Mouse (Mus musculus) granulocyte monocyte progenitor cell, adult 5-6 weeks (primary cell): ENCODE measurements around the gene Olfr235. TPM values are rescaled to one million over a fixed set of nuclear protein-coding genes. Genes with fewer than 3 reads are reported as not detected.
"Not testable (repeated sequence)": the region's sequence is repeated elsewhere in the genome, so short reads cannot be mapped to it uniquely, and the experiment has no call there.

Source experiments
- ATAC-seq: replicated peaks from 2 replicates; pipeline ENCODE4 v1.8.0; 2016; ENCODE audit warnings: mild to moderate bottlenecking, moderate TSS enrichment, inconsistent platforms; ENCODE audit not compliant: poor library complexity, severe bottlenecking
- total RNA-seq, 2 experiments: library from RNA; stranded (forward) in 1 of 2; stranded (reverse) in 1 of 2; fragments of 200-712, 200-1000 nt in 1 of 2; fragments of >200 nt in 1 of 2; fragmentation: Nextera tagmentation in 1 of 2; gene quantifications; 2 replicates each; pipeline ENCODE4 v1.2.3; 2014 to 2017

Gene Olfr235
- total RNA-seq (2014; fragmentation: Nextera tagmentation) (not detected in 2 replicates), total RNA-seq (2017) (not detected in 2 replicates)

DNA sequence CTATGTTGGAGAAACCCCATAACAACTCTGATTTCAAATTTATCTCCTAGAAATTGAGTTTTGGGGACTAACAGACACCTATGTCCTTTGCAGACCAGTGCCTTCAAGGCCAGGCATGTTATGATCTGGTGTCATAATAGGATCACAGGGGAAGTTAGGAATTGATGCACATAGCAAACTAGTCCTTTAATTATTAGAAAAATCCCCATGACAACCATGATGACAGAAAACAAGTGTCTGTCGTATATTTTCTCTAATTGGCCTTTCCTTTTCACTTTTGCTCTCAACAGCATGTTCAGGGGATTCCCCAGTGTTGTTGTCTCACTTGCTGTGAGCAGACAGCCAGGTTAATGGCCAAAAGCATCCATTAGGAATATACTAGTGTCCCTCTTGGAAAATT lies at the start of gene Olfr235:
TSS of gene Olfr235 (plus strand) at position 301 of the 400 bp plus-strand sequence.
- no peak for ATAC-seq

DNA sequence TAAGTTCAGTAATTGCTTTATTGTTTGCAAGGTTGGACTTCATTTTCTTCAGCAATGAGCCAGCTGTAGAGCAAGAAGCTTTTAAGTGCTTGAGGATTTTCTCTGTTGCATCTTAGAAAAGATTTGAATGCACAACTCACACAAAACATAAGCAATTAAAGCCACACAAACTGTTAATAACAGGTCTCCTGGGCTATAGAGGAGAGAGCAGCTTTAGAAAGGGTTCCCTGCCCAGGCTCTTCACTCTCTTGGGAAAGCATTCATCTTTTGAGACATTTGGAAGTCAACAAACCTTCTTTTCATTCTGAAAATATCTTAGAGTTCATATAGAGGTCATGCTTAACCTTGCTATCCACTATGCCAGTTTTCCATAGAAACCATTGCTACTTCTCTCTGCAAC lies 28.3 kb upstream of the Olfr235 start, which contains the start of gene Olfr1432:
TSS of gene Olfr1432 (minus strand) at position 101 of the 400 bp plus-strand sequence.
- ATAC-seq: not testable (repeated sequence)

DNA sequence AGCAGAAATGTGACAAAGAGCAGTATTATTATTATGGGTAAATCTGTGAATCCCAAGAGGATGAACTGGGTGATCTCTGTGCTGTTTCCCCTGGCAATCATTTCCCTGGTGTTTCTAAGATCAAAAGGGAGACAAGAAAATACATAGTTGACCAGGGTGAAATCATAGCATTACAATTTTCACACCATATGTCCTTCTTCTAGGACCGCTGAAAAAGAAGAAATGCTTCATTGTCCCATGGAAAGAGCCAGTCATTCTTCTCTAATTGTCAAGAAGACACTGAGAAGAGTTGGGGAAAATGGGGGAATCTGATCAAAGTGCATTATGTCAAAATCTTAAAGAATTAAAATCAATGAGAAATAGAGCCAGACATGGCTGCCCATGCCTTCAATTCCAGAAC lies 19.3 kb upstream of the Olfr235 start, which contains the start of gene Olfr262:
TSS of gene Olfr262 (minus strand) at position 101 of the 400 bp plus-strand sequence.
- no peak for ATAC-seq

DNA sequence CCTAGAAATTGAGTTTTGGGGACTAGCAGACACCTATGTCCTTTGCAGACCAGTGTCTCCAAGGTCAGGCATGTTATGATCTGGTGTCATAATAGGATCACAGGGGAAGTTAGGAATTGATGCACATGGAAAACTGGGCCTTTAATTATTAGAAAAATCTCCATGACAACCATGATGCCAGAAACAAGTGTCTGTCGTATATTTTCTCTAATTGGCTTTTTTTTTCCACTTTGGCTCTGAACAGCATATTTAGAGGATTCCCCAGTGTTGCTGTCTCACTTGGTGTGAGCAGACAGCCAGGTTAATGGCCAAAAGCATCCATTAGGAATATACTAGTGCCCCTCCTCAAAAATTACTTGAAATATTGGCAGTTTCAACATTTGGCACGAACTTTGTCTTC lies 18.7 kb downstream of the Olfr235 start, which contains the start of gene Olfr1434:
TSS of gene Olfr1434 (plus strand) at position 301 of the 400 bp plus-strand sequence.
- no peak for ATAC-seq

DNA sequence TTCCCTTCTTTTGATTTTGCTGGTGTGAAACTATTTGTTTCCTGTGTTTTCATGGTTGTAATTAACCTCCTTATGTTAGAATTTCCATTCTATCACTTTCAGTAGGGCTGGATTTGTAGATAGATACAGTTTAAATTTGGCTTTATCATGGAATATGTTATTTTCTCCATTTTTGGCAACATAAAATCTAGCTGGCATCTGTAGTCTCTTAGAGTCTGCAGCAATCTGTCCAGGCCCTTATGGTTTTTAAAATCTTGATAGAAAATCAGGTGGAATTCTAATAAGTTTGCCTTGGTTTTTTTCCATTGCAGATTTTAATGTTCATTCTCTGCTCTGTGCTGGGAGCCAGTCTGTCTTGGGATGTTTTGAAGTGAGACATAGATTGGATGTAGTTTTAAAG lies 32.1 kb downstream of the Olfr235 start:
- ATAC-seq: no peak

DNA sequence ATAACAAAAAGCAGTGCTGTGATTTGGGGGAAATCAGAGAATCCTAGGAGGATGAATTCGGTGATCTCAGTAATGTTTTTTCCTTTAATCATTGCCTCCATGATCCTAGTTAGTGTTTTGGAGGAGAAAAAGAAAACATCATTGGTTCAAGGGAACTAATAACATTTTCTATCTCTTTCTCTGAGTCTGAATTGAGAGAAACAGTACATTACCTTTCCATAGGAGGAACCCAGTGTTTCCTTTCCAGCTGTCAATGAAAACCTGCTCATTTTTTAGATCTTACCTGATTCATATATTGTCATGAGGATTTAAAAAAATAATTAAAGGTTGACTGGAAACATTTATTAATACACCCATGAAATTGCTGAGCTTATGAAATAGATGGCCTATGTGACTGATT lies 38.2 kb downstream of the Olfr235 start, which contains the start of gene Olfr1436:
TSS of gene Olfr1436 (minus strand) at position 101 of the 400 bp plus-strand sequence.
- not testable (repeated sequence) for ATAC-seq

Other genes starting within 250 kb of the Olfr235 start
- not detected in 2 replicates for gene Olfr1423, start 219.7 kb upstream of the Olfr235 start, total RNA-seq (2014; fragmentation: Nextera tagmentation)
- not detected in 2 replicates for gene Olfr1423, start 219.7 kb upstream of the Olfr235 start, total RNA-seq (2017)
- not detected in 2 replicates for gene Olfr1424, start 198.3 kb upstream of the Olfr235 start, total RNA-seq (2014; fragmentation: Nextera tagmentation)
- not detected in 2 replicates for gene Olfr1424, start 198.3 kb upstream of the Olfr235 start, total RNA-seq (2017)
- gene Olfr1425, start 183.3 kb upstream of the Olfr235 start, total RNA-seq (2014; fragmentation: Nextera tagmentation): not detected in 2 replicates
- not detected in 2 replicates for gene Olfr1425, start 183.3 kb upstream of the Olfr235 start, total RNA-seq (2017)
- not detected in 2 replicates for gene Olfr1426, start 169.0 kb upstream of the Olfr235 start, total RNA-seq (2014; fragmentation: Nextera tagmentation)
- not detected in 2 replicates for gene Olfr1426, start 169.0 kb upstream of the Olfr235 start, total RNA-seq (2017)
- not detected in 2 replicates for gene Olfr1427, start 157.7 kb upstream of the Olfr235 start, total RNA-seq (2014; fragmentation: Nextera tagmentation)
- not detected in 2 replicates for gene Olfr1427, start 157.7 kb upstream of the Olfr235 start, total RNA-seq (2017)
- not detected in 2 replicates for gene Olfr1428, start 145.1 kb upstream of the Olfr235 start, total RNA-seq (2014; fragmentation: Nextera tagmentation)
- gene Olfr1428, start 145.1 kb upstream of the Olfr235 start, total RNA-seq (2017): not detected in 2 replicates
- not detected in 2 replicates for gene Olfr76, start 137.8 kb upstream of the Olfr235 start, total RNA-seq (2014; fragmentation: Nextera tagmentation)
- gene Olfr76, start 137.8 kb upstream of the Olfr235 start, total RNA-seq (2017): not detected in 2 replicates
- gene Olfr1555-ps1, start 90.9 kb upstream of the Olfr235 start, total RNA-seq (2014; fragmentation: Nextera tagmentation): not detected in 2 replicates
- gene Olfr1555-ps1, start 90.9 kb upstream of the Olfr235 start, total RNA-seq (2017): not detected in 2 replicates
- gene Olfr1431, start 60.4 kb upstream of the Olfr235 start, total RNA-seq (2014; fragmentation: Nextera tagmentation): not detected in 2 replicates
- gene Olfr1431, start 60.4 kb upstream of the Olfr235 start, total RNA-seq (2017): not detected in 2 replicates
- not detected in 2 replicates for gene Olfr1432, start 28.4 kb upstream of the Olfr235 start, total RNA-seq (2014; fragmentation: Nextera tagmentation)
- not detected in 2 replicates for gene Olfr1432, start 28.4 kb upstream of the Olfr235 start, total RNA-seq (2017)
- not detected in 2 replicates for gene Olfr262, start 19.4 kb upstream of the Olfr235 start, total RNA-seq (2014; fragmentation: Nextera tagmentation)
- not detected in 2 replicates for gene Olfr262, start 19.4 kb upstream of the Olfr235 start, total RNA-seq (2017)
- not detected in 2 replicates for gene Olfr1434, start 18.8 kb downstream of the Olfr235 start, total RNA-seq (2014; fragmentation: Nextera tagmentation)
- gene Olfr1434, start 18.8 kb downstream of the Olfr235 start, total RNA-seq (2017): not detected in 2 replicates
- gene Olfr1436, start 38.1 kb downstream of the Olfr235 start, total RNA-seq (2014; fragmentation: Nextera tagmentation): not detected in 2 replicates
- gene Olfr1436, start 38.1 kb downstream of the Olfr235 start, total RNA-seq (2017): not detected in 2 replicates
- not detected in 2 replicates for gene Olfr1437, start 64.1 kb downstream of the Olfr235 start, total RNA-seq (2014; fragmentation: Nextera tagmentation)
- gene Olfr1437, start 64.1 kb downstream of the Olfr235 start, total RNA-seq (2017): not detected in 2 replicates
- gene Olfr1438-ps1, start 74.9 kb downstream of the Olfr235 start, total RNA-seq (2014; fragmentation: Nextera tagmentation): not detected in 2 replicates
- not detected in 2 replicates for gene Olfr1438-ps1, start 74.9 kb downstream of the Olfr235 start, total RNA-seq (2017)
- not detected in 2 replicates for gene Olfr1440, start 126.2 kb downstream of the Olfr235 start, total RNA-seq (2014; fragmentation: Nextera tagmentation)
- gene Olfr1440, start 126.2 kb downstream of the Olfr235 start, total RNA-seq (2017): not detected in 2 replicates
- not detected in 2 replicates for gene Olfr1441, start 156.4 kb downstream of the Olfr235 start, total RNA-seq (2014; fragmentation: Nextera tagmentation)
- not detected in 2 replicates for gene Olfr1441, start 156.4 kb downstream of the Olfr235 start, total RNA-seq (2017)
- not detected in 2 replicates for gene Pfpl, start 166.9 kb downstream of the Olfr235 start, total RNA-seq (2014; fragmentation: Nextera tagmentation)
- not detected in 2 replicates for gene Pfpl, start 166.9 kb downstream of the Olfr235 start, total RNA-seq (2017)
- 62.2 and 69.2 TPM in 2 replicates for gene Mpeg1, start 199.7 kb downstream of the Olfr235 start, total RNA-seq (2014; fragmentation: Nextera tagmentation)
- 53.0 and 54.8 TPM in 2 replicates for gene Mpeg1, start 199.7 kb downstream of the Olfr235 start, total RNA-seq (2017)
- gene Dtx4, start 240.4 kb downstream of the Olfr235 start, total RNA-seq (2014; fragmentation: Nextera tagmentation): 48.3 and 48.4 TPM in 2 replicates
- gene Dtx4, start 240.4 kb downstream of the Olfr235 start, total RNA-seq (2017): 38.7 and 47.3 TPM in 2 replicates